ENCODE assay signal across 23 mouse cellular contexts in genomic region chr14:73354700-73355099, GRCm38 (mm10). TPM values are rescaled to one million over a fixed set of nuclear protein-coding genes. Genes with fewer than 3 reads are reported as not detected.
A peak's percentile ranks its signal among the peaks of the same experiment; 100 is the strongest.
DNase-seq lines count a peak whose midpoint lies in the region; ATAC-seq and TF ChIP-seq lines count a peak whose summit lies in the region.
"Had no signal": no experiment of that assay in that cellular context is flagged by ENCODE, and none has a peak within 500 bp of the region (broad histone marks: within the 10 kb centered on the region; RNA-seq: fewer than 3 reads in every experiment).

No protein-coding gene starts in this region.

- H3K4me2 ChIP-seq in midbrain, embryonic 11.5 days, result no peak overlapping the region

- H3K9me3 ChIP-seq in midbrain, embryonic 11.5 days (ENCODE audit: control insufficient read depth, low read length), result no peaks in the 10 kb centered on the region
- 0 out of 2 replicates have a peak, but pooled peaks cover 2% of the 10 kb centered on the region for H3K9me3 ChIP-seq in midbrain, embryonic 10.5 days (replicated peaks)
- H3K9me3 ChIP-seq: G1E had no signal

- H3K36me3 ChIP-seq in midbrain, embryonic 11.5 days (ENCODE audit: control insufficient read depth, insufficient read depth, low read length), result no peaks in the 10 kb centered on the region
- H3K36me3 ChIP-seq in midbrain, embryonic 10.5 days, result peaks cover 23% of the 10 kb centered on the region

- no peak for ATAC-seq in midbrain, embryonic 11.5 days (ENCODE audit: low FRiP score)
- ATAC-seq: activated CD4-positive, CD25-positive, alpha-beta regulatory T cell, adult 4 months; CD4-positive, CD25-positive, alpha-beta regulatory T cell, adult 4 months; Patski had no signal

- WGBS in midbrain, embryonic 11.5 days, result 92% methylated on average over 8 of the region's 8 CpGs
- 89% methylated on average over 8 of the region's 8 CpGs for WGBS in midbrain, embryonic 10.5 days

- H3K27ac ChIP-seq in gastrocnemius, adult 2 months, result peak overlapping the region; percentile 49; the same call in 1 of the 2 replicates
- no peak overlapping the region for H3K27ac ChIP-seq in midbrain, embryonic 11.5 days (ENCODE audit: low read depth, low read length)
- H3K27ac ChIP-seq in midbrain, embryonic 10.5 days (replicated peaks), result no peak overlapping the region
- H3K27ac ChIP-seq in brown adipose tissue, adult 24 weeks (replicated peaks; ENCODE audit: low read depth, low read length), result 0 out of 2 replicates have a peak overlapping the region, but pooled peaks have one; percentile 33

- H3K9ac ChIP-seq in midbrain, embryonic 11.5 days (ENCODE audit: low read length), result no peak overlapping the region

- H3K4me3 ChIP-seq in gastrocnemius, adult 2 months, result no peak overlapping the region
- no peak overlapping the region for H3K4me3 ChIP-seq in midbrain, embryonic 11.5 days (ENCODE audit: low read depth, low read length)
- H3K4me3 ChIP-seq in midbrain, embryonic 10.5 days, result no peak overlapping the region
- no peak overlapping the region for H3K4me3 ChIP-seq in brown adipose tissue, adult 24 weeks (ENCODE audit: insufficient read depth, low read depth, low read length)

- no peaks in the 10 kb centered on the region for H3K4me1 ChIP-seq in midbrain, embryonic 11.5 days (ENCODE audit: control insufficient read depth, insufficient read depth, low read length)
- no peaks in the 10 kb centered on the region for H3K4me1 ChIP-seq in midbrain, embryonic 10.5 days
- H3K4me1 ChIP-seq in brown adipose tissue, adult 24 weeks (ENCODE audit: control insufficient read depth, insufficient read depth, insufficient read length, low read length), result peaks cover 4% of the 10 kb centered on the region; the same call in 1 of the 2 replicates

- DNase-seq in gastrocnemius, adult 2 months, result no peak
- DNase-seq in gastrocnemius, adult 18-20 months (ENCODE audit: low spot score), result no peak
- peak; percentile 60 for DNase-seq in heart, adult 11 months
- DNase-seq in heart, postnatal 14 days, result no peak
- DNase-seq in midbrain, embryonic 11.5 days (ENCODE audit: low spot score, missing footprints), result peak; percentile 80
- DNase-seq in midbrain, embryonic 10.5 days (ENCODE audit: low spot score), result no peak
- DNase-seq in right cerebral cortex, postnatal 36 days (ENCODE audit: low spot score in 2 of 2), result no peak
- DNase-seq: adrenal gland, adult 2 months; adrenal gland, adult 8-10 months; adrenal gland, postnatal 10 days; adrenal gland, postnatal 14 days; adrenal gland, postnatal 25 days; adrenal gland, postnatal 36 days; B cell, adult 2 months; cerebellum, adult 11 months; cerebellum, adult 11-12 months; cerebellum, adult 18-20 months had no signal

- no peaks in the 10 kb centered on the region for H3K27me3 ChIP-seq in midbrain, embryonic 11.5 days (ENCODE audit: control insufficient read depth, insufficient read depth, low read length)
- H3K27me3 ChIP-seq in midbrain, embryonic 10.5 days (ENCODE audit: low read depth, poor library complexity, severe bottlenecking), result no peaks in the 10 kb centered on the region
- H3K27me3 ChIP-seq: CH12.LX, Patski had no signal

- intact Hi-C loops in gastrocnemius, adult 2 months (cut with DNase I), result no loop called here
- intact Hi-C loops in heart, postnatal 14 days (cut with DNase I), result no loop called here

- no peak for TF ChIP-seq CTCF in gastrocnemius, adult 2 months (IDR thresholded peaks at IDR 0.05)

RNA-seq across cellular contexts. Expression of gene Rb1, which starts 29.1 kb away (rescaled TPM):
- 10 to 100 TPM; 14.4 to 20.1 TPM for total RNA-seq in gastrocnemius, adult 2 months (2021)
- 10 to 100 TPM; 15.5 to 17.8 TPM for total RNA-seq in gastrocnemius, adult 18-20 months (2021)
- total RNA-seq in heart, postnatal 14 days (2021), result 10 to 100 TPM; 20.0 to 23.8 TPM
- 41.4 and 49.2 TPM in 2 replicates for polyA plus RNA-seq in midbrain, embryonic 11.5 days (2014; fragmentation: Nextera tagmentation; extraction: Ambion mirVana)
- 25.9 and 26.3 TPM in 2 replicates for polyA plus RNA-seq in midbrain, embryonic 10.5 days (2016; fragmentation: Nextera tagmentation; extraction: Ambion mirVana)
- polyA plus RNA-seq in brown adipose tissue, adult 24 weeks (2012; ENCODE audit: insufficient read depth, insufficient read length, missing spikeins), result 36.6 and 41.5 TPM in 2 replicates

RNA-seq across cellular contexts. Expression of gene Itm2b, which starts 30.4 kb away (rescaled TPM):
- total RNA-seq in gastrocnemius, adult 2 months (2021), result 100 to 1,000 TPM; 255 to 336 TPM
- total RNA-seq in gastrocnemius, adult 18-20 months (2021), result 100 to 1,000 TPM; 281 to 288 TPM
- 100 to 1,000 TPM; 584 to 674 TPM for total RNA-seq in heart, postnatal 14 days (2021)
- 325 and 356 TPM in 2 replicates for polyA plus RNA-seq in midbrain, embryonic 11.5 days (2014; fragmentation: Nextera tagmentation; extraction: Ambion mirVana)
- 226 and 281 TPM in 2 replicates for polyA plus RNA-seq in midbrain, embryonic 10.5 days (2016; fragmentation: Nextera tagmentation; extraction: Ambion mirVana)
- 1,115 and 1,308 TPM in 2 replicates for polyA plus RNA-seq in brown adipose tissue, adult 24 weeks (2012; ENCODE audit: insufficient read depth, insufficient read length, missing spikeins)

Comparison
In these comparisons a context has a peak if more than half of its experiments do, and no peak if none do; other contexts are left out.
1. DNase-seq: peak in heart, adult 11 months (single experiment) and midbrain, embryonic 11.5 days (single experiment); none in gastrocnemius, adult 2 months (single experiment), gastrocnemius, adult 18-20 months (single experiment), heart, postnatal 14 days (0 of 2), midbrain, embryonic 10.5 days (single experiment) and right cerebral cortex, postnatal 36 days (0 of 2).
2. H3K27ac ChIP-seq: peak in gastrocnemius, adult 2 months (single experiment) and brown adipose tissue, adult 24 weeks (single experiment); none in midbrain, embryonic 11.5 days (single experiment) and midbrain, embryonic 10.5 days (single experiment).